Mouse (Mus musculus) spleen, postnatal 4 days (tissue): ENCODE data around the gene Runx2.

ENCODE experiments used
- DNase-seq, 2 experiments: peaks; one replicate each; pipeline ENCODE4 v3.0.0; 2022; ENCODE audit warnings: low spot score in 2 of 2

The Runx2 gene

GRCm38 (mm10) chr17:44592067-44592736 is 222.4 kb downstream of the Runx2 start:
- DNase-seq, result no peak

- no peak for DNase-seq
Measured at GRCm38 (mm10) chr17:44588470-44588869, 226.1 kb downstream of the Runx2 start.

- DNase-seq, result no peak
Measured at GRCm38 (mm10) chr17:44588020-44588419, 226.6 kb downstream of the Runx2 start.

- no peak for DNase-seq
Measured at GRCm38 (mm10) chr17:44586196-44586595, 228.4 kb downstream of the Runx2 start.

- DNase-seq, result no peak
Measured at GRCm38 (mm10) chr17:44584781-44585180, 229.8 kb downstream of the Runx2 start.

GRCm38 (mm10) chr17:44577791-44578190 is 236.8 kb downstream of the Runx2 start:
- DNase-seq, result no peak

- no peak for DNase-seq
Measured at GRCm38 (mm10) chr17:44570899-44571298, 243.7 kb downstream of the Runx2 start.

GRCm38 (mm10) chr17:44569020-44569621 is 245.5 kb downstream of the Runx2 start:
- DNase-seq, result no peak

- DNase-seq, result no peak
Measured at GRCm38 (mm10) chr17:44566992-44567391, 247.6 kb downstream of the Runx2 start.

GRCm38 (mm10) chr17:44565884-44566515 is 248.6 kb downstream of the Runx2 start:
- DNase-seq, result no peak

GRCm38 (mm10) chr17:44565311-44565831 is 249.2 kb downstream of the Runx2 start:
- no peak for DNase-seq

- DNase-seq, result no peak
Measured at GRCm38 (mm10) chr17:44564611-44565198, 249.9 kb downstream of the Runx2 start.

- DNase-seq, result no peak
Measured at GRCm38 (mm10) chr17:44560016-44560415, 254.6 kb downstream of the Runx2 start.

GRCm38 (mm10) chr17:44557199-44558111 is 257.1 kb downstream of the Runx2 start:
- no peak for DNase-seq

GRCm38 (mm10) chr17:44554941-44555340 is 259.7 kb downstream of the Runx2 start:
- DNase-seq, result no peak

GRCm38 (mm10) chr17:44549551-44549950 is 265.0 kb downstream of the Runx2 start:
- DNase-seq, result no peak

GRCm38 (mm10) chr17:44547922-44548321 is 266.7 kb downstream of the Runx2 start:
- no peak for DNase-seq

GRCm38 (mm10) chr17:44546801-44547200 is 267.8 kb downstream of the Runx2 start:
- no peak for DNase-seq

- DNase-seq, result no peak
Measured at GRCm38 (mm10) chr17:44545141-44545813, 269.3 kb downstream of the Runx2 start.

GRCm38 (mm10) chr17:44542706-44543105 is 271.9 kb downstream of the Runx2 start:
- DNase-seq, result no peak

GRCm38 (mm10) chr17:44540699-44541098 is 273.9 kb downstream of the Runx2 start:
- no peak for DNase-seq
